Mouse (Mus musculus): Measurements from ENCODE around the gene 4930558K02Rik. TPM values are rescaled to one million over a fixed set of nuclear protein-coding genes. Genes with fewer than 3 reads are reported as not detected.

The 4930558K02Rik gene
- polyA plus RNA-seq (2015; fragmentation: Nextera tagmentation; extraction: Ambion mirVana): 0.26 TPM in 1 of 2 replicates, not detected in the other

- H3K27me3 ChIP-seq: no peaks in the 10 kb centered on the region
- no peak for ATAC-seq (ENCODE audit: low FRiP score, low read depth)
- H3K4me3 ChIP-seq: no peak within 1 kb of the TSS
- 93% methylated on average over 1 of the region's 1 CpGs for WGBS
- no peak within 1 kb of the TSS for H3K4me2 ChIP-seq (replicated peaks)
- no peak within 1 kb of the TSS for H3K9ac ChIP-seq
- H3K4me1 ChIP-seq: peaks cover 74% of the 10 kb centered on the region
- peak within 1 kb of the TSS; percentile 92 for H3K27ac ChIP-seq
- no peaks in the 10 kb centered on the region for H3K9me3 ChIP-seq
- no peaks in the 10 kb centered on the region for H3K36me3 ChIP-seq
These were observed at the start of gene 4930558K02Rik for GRCm38 (mm10) chr1:161979536-161979935. 4930558K02Rik (minus strand) TSS chr1:161979636.

DNA sequence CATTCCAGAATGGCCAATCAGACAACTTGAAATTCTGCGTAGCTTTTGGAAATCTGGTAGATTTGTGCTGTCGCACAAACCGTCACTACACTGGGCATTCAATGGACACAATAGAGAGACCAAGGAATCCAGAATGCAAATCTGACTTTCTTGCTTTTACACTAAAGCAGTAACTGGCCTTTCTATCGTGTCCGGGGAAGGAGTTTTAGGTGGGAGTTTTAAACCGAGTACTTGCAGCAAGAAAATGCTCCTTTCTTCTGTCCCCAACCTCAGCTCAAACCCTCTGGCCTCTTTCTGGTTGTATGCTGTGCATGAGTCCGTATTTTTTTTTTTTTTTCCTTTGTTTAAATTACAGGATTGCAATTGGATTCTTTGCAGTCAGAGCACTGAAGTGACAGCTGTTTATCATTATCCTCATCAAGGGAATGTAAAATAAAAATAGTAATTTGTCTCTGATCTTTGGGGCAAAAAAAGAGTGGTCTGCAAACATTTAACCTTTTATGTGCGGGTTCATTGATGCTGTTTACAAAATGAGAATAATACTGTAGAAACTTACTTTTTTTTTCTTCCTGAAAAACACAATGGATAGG is 44.3 kb upstream of the 4930558K02Rik start:
- Histone ChIP-seq H3K9ac (no peak overlapping the region), H3K36me3 (no peaks in the 10 kb centered on the region), H3K9me3 (no peaks in the 10 kb centered on the region), H3K4me2 (replicated peaks) (no peak overlapping the region), H3K27me3 (no peaks in the 10 kb centered on the region), H3K27ac (peak overlapping the region; percentile 99), H3K4me1 (peaks cover 61% of the 10 kb centered on the region), H3K4me3 (no peak overlapping the region)
- 29% methylated on average over 8 of the region's 8 CpGs for WGBS
- no peak for ATAC-seq (ENCODE audit: low FRiP score, low read depth)

DNA sequence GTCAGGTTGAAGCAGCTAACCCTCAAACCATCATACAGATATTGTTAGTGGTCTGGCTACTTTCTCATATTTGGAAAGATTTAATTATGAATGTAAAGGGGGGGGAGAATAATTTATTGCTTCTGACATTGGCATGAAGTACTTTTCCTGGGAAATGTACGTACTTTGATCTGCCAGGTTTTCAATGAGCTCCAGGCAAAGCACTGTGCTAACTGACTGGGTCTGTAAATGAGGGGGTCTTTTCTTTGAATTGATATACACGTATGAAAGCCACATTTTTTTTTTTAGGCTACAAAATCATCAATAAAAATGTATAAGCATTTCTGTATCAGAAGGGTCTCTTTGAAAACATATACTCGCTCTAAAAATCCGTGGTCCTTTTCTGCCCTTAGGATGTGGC is 41.3 kb upstream of the 4930558K02Rik start:
- Histone ChIP-seq H3K4me3 (no peak overlapping the region), H3K4me1 (peaks cover 83% of the 10 kb centered on the region), H3K4me2 (replicated peaks) (no peak overlapping the region), H3K9ac (no peak overlapping the region), H3K27me3 (no peaks in the 10 kb centered on the region), H3K36me3 (no peaks in the 10 kb centered on the region), H3K27ac (peak overlapping the region; percentile 99), H3K9me3 (no peaks in the 10 kb centered on the region)
- 12% methylated on average over 4 of the region's 4 CpGs for WGBS
- 0 out of 2 replicates have a peak, but pooled peaks have one; percentile 25 for ATAC-seq (ENCODE audit: low FRiP score, low read depth)

GRCm38 (mm10) chr1:162020303-162020731 is 40.9 kb upstream of the 4930558K02Rik start:
- H3K9ac ChIP-seq: no peak overlapping the region
- H3K4me2 ChIP-seq (replicated peaks): no peak overlapping the region
- H3K36me3 ChIP-seq: no peaks in the 10 kb centered on the region
- H3K9me3 ChIP-seq: no peaks in the 10 kb centered on the region
- no peaks in the 10 kb centered on the region for H3K27me3 ChIP-seq
- H3K4me1 ChIP-seq: peaks cover 83% of the 10 kb centered on the region
- peak; percentile 29 for ATAC-seq (ENCODE audit: low FRiP score, low read depth)
- H3K4me3 ChIP-seq: no peak overlapping the region
- 17% methylated on average over 7 of the region's 7 CpGs for WGBS
- peak overlapping the region; percentile 99 for H3K27ac ChIP-seq

DNA sequence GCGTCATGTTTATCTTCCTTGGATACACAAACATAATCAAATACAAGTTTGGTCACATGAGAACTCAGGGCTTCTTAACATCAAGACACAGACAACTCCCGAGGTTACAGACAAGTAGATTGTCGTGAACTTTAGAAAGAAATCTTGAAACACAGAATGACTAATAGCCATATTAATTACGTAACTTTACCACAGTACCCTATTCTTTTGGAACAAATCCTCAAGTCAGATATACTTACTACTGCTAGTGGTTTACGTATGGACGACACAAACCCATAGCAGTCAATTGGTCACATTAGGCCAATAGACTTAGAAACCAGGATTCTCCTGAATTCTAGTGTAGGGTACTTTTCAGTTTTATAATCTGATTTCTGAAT is 39.2 kb upstream of the 4930558K02Rik start:
- H3K27me3 ChIP-seq: no peaks in the 10 kb centered on the region
- no peak for ATAC-seq (ENCODE audit: low FRiP score, low read depth)
- WGBS: 43% methylated on average over 6 of the region's 6 CpGs
- no peak overlapping the region for H3K4me3 ChIP-seq
- H3K36me3 ChIP-seq: no peaks in the 10 kb centered on the region
- H3K27ac ChIP-seq: peak overlapping the region; percentile 99
- H3K4me1 ChIP-seq: peaks cover 92% of the 10 kb centered on the region
- no peaks in the 10 kb centered on the region for H3K9me3 ChIP-seq
- peak overlapping the region; percentile 28; the same call in 1 of the 2 replicates for H3K4me2 ChIP-seq (replicated peaks)
- H3K9ac ChIP-seq: no peak overlapping the region

DNA sequence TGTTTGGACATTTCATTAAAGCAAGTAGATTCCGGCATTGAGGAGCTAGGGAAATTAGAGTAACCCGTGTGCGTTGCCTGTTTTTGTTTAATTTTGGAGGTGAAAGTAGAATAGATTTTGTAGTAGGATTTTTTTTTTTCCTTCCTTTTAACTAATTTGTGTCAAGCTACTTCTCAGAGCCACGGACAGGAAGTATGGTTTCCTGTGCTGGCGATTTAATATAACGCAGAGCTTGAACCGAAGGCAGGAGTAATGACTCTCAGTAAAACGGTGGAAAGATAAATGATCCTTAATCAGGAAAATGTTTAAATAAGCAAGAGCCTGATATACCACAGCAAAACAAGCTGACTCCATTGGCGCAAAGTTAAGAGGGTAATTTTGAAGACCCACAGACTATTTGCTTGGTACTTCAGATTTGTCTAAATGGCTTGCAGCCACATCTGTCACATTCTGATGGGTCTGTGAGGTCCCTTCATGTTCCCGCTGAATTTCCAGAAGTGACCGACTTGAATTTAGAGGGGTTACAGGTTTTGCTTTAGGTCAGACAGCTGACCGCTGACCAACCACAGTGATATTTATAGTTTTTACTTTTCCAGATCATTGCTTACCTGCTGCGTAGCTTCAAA is 38.7 kb upstream of the 4930558K02Rik start:
- peak overlapping the region; percentile 25; the same call in 1 of the 2 replicates for H3K9ac ChIP-seq
- no peaks in the 10 kb centered on the region for H3K36me3 ChIP-seq
- peaks cover 93% of the 10 kb centered on the region for H3K4me1 ChIP-seq
- WGBS: 12% methylated on average over 13 of the region's 13 CpGs
- peak overlapping the region; percentile 99 for H3K27ac ChIP-seq
- H3K9me3 ChIP-seq: no peaks in the 10 kb centered on the region
- peak overlapping the region; percentile 28 for H3K4me2 ChIP-seq (replicated peaks)
- ATAC-seq (ENCODE audit: low FRiP score, low read depth): no peak
- no peaks in the 10 kb centered on the region for H3K27me3 ChIP-seq
- H3K4me3 ChIP-seq: no peak overlapping the region

DNA sequence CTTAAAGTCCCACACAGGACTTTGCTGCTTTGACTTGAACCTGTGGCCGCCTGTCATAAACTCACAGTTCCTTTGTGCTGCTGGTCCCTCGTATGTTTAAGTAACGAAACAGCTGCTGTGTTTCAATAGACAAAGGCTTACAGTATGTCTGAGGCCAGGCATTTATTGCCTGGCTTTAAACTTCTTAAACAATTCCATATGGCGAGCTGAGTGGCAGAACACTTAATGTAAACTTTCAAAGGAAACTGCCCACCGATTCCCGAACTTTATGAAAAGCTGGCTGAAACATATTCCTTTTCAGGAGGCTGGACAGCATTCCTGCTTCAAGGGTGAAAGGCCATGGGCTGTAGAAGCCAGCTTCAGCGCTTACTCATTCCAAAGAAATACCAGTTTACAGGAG is 37.5 kb upstream of the 4930558K02Rik start:
- H3K9me3 ChIP-seq: no peaks in the 10 kb centered on the region
- H3K27me3 ChIP-seq: no peaks in the 10 kb centered on the region
- H3K36me3 ChIP-seq: no peaks in the 10 kb centered on the region
- no peak overlapping the region for H3K4me3 ChIP-seq
- peaks cover 89% of the 10 kb centered on the region for H3K4me1 ChIP-seq
- 9% methylated on average over 7 of the region's 7 CpGs for WGBS
- ATAC-seq (ENCODE audit: low FRiP score, low read depth): peak; percentile 76
- H3K4me2 ChIP-seq (replicated peaks): peak overlapping the region; percentile 33
- peak overlapping the region; percentile 99 for H3K27ac ChIP-seq
- H3K9ac ChIP-seq: peak overlapping the region; percentile 32; the same call in 1 of the 2 replicates

- Histone ChIP-seq H3K9me3 (no peaks in the 10 kb centered on the region), H3K4me3 (no peak overlapping the region), H3K27ac (peak overlapping the region; percentile 99), H3K4me2 (replicated peaks) (peak overlapping the region; percentile 28; the same call in 1 of the 2 replicates), H3K36me3 (peaks cover 3% of the 10 kb centered on the region; the same call in 1 of the 2 replicates), H3K4me1 (peaks cover 83% of the 10 kb centered on the region), H3K9ac (no peak overlapping the region), H3K27me3 (no peaks in the 10 kb centered on the region)
- ATAC-seq (ENCODE audit: low FRiP score, low read depth): peak; percentile 75
- WGBS: 8% methylated on average over 8 of the region's 8 CpGs
These were observed 35.9 kb upstream of the 4930558K02Rik start for GRCm38 (mm10) chr1:162015247-162015862.

DNA sequence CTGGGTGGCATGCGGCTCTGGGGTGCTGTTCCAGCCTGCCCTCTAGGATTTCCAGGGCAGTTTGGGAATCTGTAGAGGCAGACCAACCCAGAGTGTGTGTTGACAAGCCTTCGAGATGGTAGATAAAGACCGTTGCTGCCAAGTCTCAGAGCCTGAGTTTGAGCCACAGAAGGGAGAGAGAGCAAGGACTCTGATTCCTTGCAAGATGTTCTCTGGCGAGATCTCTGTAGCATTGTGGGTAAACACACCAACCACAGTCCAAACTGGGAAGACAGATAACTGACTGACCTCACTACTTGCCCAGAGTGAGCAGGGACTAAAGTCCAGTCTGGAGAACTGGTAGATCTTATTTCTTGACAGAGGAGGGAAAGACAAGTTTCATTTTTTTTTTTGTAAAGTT is 34.1 kb upstream of the 4930558K02Rik start:
- Histone ChIP-seq H3K9ac (no peak overlapping the region), H3K27me3 (no peaks in the 10 kb centered on the region), H3K36me3 (peaks cover 3% of the 10 kb centered on the region; the same call in 1 of the 2 replicates), H3K27ac (peak overlapping the region; percentile 99), H3K4me3 (no peak overlapping the region), H3K9me3 (no peaks in the 10 kb centered on the region), H3K4me1 (peaks cover 82% of the 10 kb centered on the region), H3K4me2 (replicated peaks) (no peak overlapping the region)
- ATAC-seq (ENCODE audit: low FRiP score, low read depth): no peak
- 84% methylated on average over 4 of the region's 4 CpGs for WGBS

- Histone ChIP-seq H3K27ac (peak overlapping the region; percentile 61; the same call in 1 of the 2 replicates), H3K27me3 (no peaks in the 10 kb centered on the region), H3K4me3 (no peak overlapping the region), H3K4me2 (replicated peaks) (no peak overlapping the region), H3K9ac (no peak overlapping the region), H3K4me1 (peaks cover 81% of the 10 kb centered on the region), H3K9me3 (no peaks in the 10 kb centered on the region), H3K36me3 (peaks cover 3% of the 10 kb centered on the region; the same call in 1 of the 2 replicates)
- 74% methylated on average over 16 of the region's 16 CpGs for WGBS
- no peak for ATAC-seq (ENCODE audit: low FRiP score, low read depth)
These were observed 32.2 kb upstream of the 4930558K02Rik start for GRCm38 (mm10) chr1:162011523-162012245.

- Histone ChIP-seq H3K27me3 (no peaks in the 10 kb centered on the region), H3K9me3 (no peaks in the 10 kb centered on the region), H3K4me3 (no peak overlapping the region), H3K27ac (peak overlapping the region; percentile 99), H3K9ac (peak overlapping the region; percentile 53), H3K4me2 (replicated peaks) (peak overlapping the region; percentile 45), H3K4me1 (peaks cover 79% of the 10 kb centered on the region), H3K36me3 (peaks cover 3% of the 10 kb centered on the region; the same call in 1 of the 2 replicates)
- ATAC-seq (ENCODE audit: low FRiP score, low read depth): 0 out of 2 replicates have a peak, but pooled peaks have one; percentile 3
- WGBS: 13% methylated on average over 8 of the region's 8 CpGs
These were observed 29.6 kb upstream of the 4930558K02Rik start for GRCm38 (mm10) chr1:162009086-162009485.
